Mouse (Mus musculus): ENCODE measurements around the gene Mdm2. TPM values are rescaled to one million over a fixed set of nuclear protein-coding genes. Genes with fewer than 3 reads are reported as not detected.

The Mdm2 gene
- total RNA-seq, 2 experiments from 2014 or later: 49.9 to 50.4 TPM

DNA sequence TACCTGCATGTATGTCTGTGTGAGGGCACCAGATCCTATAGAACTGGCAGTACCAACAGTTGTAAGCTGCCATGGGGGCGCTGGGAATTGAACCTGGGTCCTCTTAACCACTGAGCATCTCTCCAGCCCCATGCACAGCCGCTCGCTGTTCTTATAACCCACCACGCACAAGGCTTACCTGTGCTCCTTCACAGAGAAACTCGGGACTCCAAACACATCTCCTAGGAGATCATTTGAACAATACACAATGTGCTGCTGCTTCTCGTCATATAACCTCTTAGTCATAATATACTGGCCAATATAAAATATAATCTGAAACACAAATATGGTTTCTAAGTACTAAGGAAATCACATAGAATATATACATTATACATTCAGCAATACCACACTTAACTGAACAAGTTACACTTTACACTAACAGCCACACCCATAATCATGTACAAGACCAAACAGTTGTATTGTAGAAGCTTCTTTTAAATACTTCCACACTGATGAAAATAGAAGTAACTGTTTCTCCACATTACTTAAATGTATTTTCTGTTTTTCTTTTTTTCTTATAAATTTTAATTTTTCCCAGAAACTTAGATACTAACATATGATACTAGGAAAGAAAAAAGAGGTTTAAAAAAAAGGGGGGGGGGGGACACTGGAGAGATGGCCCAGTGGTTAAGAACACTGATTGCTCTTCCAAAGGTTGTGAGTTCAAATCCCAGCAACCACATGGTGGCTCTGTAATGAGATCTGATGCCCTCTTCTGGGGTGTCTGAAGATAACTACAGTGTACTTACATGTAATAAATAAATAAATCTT, 8.3 kb downstream of the Mdm2 start:
- DNase-seq (ENCODE audit: low spot score in 2 of 2): no peak
- intact Hi-C loops (cut with DNase I): loop anchor here (10.0 kb wide), 1 partner anchor 637 kb away; the partner anchor contains the start of gene Cct2

DNA sequence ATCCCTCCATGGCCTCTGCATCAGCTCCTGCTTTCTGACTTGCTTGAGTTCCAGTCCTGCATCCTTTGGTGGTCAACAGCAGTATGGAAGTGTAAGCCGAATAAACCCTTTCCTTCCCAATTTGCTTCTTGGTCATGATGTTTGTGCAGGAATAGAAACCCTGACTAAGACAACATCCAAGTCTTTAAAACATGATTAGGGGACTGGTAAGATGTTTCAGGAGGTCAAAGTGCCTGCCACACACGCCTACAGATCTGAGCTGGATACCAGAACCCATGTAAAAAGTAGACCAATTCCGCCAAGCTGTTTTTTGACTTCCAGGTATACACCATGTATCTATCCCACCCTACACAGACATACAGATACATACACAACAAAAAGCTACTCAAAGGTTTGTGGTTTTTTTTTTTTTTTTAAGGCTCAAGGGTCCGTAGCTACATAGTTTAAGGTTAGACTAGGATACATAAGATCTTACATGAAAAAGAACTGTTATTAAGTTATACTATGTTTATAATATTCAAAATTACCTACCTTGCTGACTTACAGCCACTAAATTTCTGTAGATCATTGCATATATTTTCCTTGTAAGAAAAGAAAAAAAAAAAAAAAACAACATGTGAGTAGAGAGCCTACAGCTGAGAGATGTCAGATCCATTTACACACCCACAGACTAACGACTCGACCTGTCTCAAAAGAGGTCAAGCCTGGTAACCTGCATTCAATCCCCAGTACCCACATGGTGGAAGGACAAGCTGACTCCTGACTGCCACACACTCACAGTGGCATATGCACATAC, 9.3 kb downstream of the Mdm2 start:
- DNase-seq (ENCODE audit: low spot score in 2 of 2): no peak
- intact Hi-C loops (cut with DNase I): loop anchor here (10.0 kb wide), 1 partner anchor 636 kb away; the partner anchor contains the start of gene Cct2

DNA sequence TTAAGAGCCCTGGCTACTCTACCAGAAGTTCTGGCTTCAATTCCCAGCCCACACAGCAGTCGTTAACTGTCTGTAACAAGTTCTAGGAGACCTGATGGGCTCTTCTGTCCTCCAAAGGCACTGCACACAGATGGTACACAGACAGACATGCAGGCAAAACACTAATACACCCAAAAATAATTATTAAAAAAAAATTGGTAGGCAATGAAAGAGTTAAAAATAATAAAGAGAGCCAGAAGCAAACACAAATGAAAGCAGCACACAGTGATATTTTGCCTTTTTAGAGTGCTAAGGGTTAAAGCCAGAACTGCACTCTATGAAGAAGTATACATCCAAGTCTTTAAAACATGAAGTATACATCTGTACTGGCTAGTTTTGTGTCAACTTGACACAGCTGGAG, 10.1 kb downstream of the Mdm2 start:
- intact Hi-C loops (cut with DNase I): loop anchor here (10.0 kb wide), 1 partner anchor 636 kb away; the partner anchor contains the start of gene Cct2
- DNase-seq (ENCODE audit: low spot score in 2 of 2): no peak

DNA sequence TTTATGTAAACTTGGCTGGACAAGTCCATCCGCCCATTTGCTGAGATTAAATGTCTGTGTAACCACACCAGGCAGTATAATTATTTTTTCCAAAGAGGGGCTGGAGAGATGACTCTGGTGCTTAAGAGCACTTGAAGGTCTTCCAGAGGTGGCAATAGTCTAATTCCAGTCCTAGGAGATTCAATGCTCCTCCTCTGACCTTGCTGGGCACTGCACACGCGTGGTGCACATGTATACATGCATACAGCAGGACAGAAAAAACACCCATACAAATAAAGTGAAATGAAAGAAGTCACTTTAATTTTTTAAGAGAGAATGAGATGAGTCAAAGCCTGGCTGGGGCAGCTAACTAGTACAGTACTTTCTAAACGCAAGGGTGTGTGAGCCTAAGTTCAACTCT, 10.6 kb downstream of the Mdm2 start:
- intact Hi-C loops (cut with DNase I): loop anchor here (10.0 kb wide), 1 partner anchor 635 kb away; the partner anchor contains the start of gene Cct2
- no peak for DNase-seq (ENCODE audit: low spot score in 2 of 2)

DNA sequence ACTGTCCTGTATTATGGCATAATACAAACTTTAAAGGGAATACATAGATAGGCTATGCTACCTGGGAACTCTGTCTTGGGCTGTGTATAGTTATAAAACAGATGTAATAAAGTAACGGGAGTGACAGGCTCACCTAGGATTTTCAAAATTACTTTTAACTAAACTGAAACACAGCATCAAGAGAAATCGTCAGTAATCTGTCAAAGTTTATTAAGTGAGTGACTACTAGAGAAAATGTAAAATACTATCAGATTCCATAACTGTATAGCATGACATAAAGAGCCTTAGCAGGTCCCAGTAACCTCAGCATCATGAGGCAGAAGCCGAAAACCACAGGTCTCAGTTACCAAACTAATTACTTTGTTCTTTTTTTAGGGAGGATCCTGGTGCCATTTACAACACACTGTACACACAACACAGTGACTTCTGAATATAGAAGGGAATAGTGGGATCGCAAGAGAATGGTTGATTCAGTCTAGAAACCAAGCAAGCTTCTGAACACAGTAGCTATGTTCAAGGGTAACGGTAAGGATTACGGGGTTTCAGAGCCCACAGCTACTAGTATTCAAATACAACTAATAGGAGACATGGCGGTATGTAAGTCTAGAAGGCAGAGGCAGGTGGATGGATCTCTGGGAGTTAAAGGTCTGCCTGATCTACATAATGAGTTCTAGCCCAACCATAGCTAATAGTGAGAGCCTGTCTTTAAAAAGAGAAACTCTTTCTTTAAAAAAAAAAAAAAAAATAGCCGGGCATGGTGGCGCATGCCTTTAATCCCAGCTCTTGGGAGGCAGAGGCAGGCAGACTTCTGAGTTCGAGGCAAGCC, 12.0 kb downstream of the Mdm2 start:
- no peak for DNase-seq (ENCODE audit: low spot score in 2 of 2)
- intact Hi-C loops (cut with DNase I): no loop called here

DNA sequence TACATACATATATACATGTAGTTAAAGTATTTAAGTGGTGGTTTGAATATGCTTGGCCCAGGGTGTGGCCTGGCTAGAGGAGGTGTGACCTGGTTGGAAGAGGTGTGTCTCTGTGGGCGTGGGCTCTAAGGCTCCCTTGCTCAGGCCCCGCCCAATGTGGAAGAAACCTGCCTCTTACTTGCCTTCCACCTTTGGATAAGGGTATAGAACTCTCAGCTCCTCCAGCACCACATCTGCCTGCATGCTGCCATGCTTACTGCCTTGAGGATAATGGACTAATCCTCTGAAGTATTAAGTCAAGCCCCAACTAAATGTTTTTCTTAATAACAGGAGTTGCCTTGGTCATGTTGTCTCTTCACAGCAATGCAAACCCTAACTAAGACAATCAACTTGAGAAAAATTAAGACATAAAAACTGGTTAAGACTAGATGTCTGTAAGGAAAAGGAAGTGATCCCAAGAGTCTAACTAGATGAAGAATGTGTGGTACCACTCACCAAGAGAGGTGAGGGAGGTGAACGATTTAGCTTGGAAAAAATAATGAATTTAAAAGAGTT, 12.9 kb downstream of the Mdm2 start:
- DNase-seq (ENCODE audit: low spot score in 2 of 2): no peak
- intact Hi-C loops (cut with DNase I): no loop called here

DNA sequence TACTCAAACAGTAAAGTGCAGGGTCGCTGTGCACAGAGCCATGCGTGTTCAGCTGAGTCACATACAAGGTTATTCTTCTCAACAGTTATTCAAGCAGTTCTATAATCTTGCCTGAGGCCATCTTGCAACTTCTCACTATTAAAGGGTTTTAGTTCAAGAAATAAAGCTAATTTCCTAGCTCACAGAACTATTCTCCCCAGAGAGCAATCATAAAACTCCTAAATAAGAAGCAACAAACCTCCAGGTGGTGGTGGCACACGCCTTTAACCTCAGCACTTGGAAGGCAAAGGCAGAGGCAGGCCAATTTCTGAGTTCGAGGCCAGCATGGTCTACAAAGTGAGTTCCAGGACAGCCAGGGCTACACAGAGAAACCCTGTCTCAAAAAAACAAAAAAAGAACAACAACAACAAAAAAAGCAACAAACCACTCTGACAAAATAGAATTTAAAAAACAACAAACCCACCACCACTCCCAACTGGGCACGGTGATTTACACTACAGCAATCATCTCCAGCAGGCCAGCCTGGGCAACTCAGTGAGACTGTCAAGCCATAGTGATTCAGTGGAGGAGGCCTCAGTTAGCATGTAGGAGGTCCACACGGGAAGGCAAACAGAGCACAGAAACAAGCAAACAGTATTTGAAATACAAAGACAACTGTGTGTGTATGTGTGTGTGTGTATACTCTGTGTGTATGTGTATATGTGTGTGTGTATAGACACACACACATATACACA, 13.6 kb downstream of the Mdm2 start:
- intact Hi-C loops (cut with DNase I): no loop called here
- no peak for DNase-seq (ENCODE audit: low spot score in 2 of 2)

DNA sequence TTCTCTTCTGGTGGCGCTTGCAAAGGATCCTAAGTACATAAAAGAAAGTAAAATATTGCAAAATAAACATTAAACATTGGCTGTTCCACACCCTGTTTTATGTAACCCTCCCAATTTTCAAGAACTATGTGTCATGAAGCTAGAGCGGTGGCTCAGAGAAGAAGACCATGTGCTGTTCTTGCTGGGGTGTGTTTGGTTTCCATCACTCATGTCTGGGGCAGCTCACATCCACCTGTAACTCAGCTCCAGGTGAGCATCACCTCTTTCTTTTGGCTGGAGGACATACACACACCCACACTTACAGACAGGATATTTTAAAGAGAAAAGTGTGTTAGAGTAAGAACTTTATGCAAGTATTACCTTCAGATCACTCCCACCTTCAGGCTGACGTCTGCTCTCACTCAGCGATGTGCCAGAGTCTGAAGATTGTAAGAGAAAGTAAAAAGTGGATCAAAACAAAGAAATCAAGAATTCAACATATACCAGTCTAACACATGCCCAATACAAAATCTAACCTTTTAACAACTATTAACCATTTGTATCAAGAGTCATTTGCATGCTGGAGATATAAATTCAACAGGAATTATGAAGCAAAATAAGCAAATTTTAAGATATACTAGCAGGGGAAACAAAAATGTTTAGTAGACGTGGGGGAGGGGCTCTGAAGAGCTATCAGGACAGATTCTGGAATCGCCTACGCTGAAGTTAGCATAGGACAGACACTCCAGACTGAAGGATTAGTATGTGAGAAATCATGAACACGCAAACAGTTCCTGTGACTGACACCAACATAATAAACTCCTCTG, 14.3 kb downstream of the Mdm2 start:
- intact Hi-C loops (cut with DNase I): no loop called here
- DNase-seq (ENCODE audit: low spot score in 2 of 2): no peak

DNA sequence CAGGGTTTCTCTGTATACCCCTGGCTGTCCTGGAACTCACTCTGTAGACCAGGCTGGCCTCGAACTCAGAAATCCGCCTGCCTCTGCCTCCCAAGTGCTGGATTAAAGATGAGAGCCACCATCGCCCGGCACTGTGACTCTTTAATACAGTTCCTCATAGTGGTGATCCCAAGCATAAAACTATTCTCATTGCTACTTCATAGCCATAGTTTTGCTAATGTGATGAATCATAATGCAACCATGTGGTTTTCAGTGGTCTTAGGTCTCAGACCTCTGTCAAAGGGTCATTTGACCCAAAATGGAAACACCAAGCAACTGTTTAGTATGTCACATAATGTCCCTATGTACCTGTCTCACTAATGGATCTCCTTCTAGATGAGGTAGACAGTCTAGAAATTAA, 15.0 kb downstream of the Mdm2 start:
- intact Hi-C loops (cut with DNase I): no loop called here
- DNase-seq (ENCODE audit: low spot score in 2 of 2): no peak

DNA sequence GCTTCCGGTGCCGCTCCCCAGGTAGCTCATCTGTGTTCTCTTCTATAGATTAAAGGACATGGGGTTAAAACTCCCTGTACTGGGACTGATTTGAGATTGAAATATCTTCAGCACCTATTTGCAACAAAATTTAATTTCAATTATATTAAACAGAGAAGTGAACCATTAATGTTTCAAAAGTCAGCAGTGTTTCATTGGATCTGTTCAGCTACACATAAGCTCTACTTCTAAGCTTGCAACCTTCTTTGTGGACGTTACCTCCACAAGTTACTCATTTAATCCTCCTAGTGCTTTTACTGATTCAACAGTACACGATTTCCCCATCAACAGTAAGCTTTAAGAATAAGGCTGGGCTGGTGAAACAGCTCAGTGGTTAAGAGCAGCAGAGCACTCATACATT, 15.5 kb downstream of the Mdm2 start:
- intact Hi-C loops (cut with DNase I): no loop called here
- no peak for DNase-seq (ENCODE audit: low spot score in 2 of 2)

DNA sequence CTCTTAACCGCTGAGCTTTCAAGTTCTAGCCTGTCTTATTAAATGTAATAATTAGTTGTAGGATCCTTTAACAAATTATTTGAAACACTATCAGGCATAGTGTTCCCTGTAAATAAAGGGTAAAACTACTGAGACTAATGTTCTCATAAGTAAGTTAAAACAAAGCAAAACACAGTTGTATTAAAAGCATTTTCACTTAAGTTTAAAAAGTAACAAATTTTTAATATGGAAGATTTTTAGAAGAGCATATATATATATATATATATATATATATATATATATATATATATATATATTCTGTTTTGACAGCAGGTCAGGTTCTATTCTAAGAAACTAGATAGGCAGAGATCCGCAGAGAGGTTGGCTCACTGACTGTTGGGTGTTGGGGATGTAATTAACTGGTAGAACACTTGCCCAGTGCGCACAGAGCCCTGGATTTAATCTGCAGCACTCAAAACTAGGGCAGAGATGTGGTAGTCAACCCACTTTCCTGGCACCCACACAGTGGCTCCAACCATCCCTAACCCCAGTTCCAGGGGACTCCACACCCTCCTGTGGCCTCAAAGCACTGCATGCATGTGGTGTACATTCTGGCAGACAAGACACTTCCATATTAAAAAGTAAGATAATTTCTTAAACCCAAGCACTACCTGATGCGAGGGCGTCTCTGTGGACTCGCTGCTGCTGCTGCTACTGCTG, 16.2 kb downstream of the Mdm2 start:
- intact Hi-C loops (cut with DNase I): no loop called here
- DNase-seq (ENCODE audit: low spot score in 2 of 2): no peak

DNA sequence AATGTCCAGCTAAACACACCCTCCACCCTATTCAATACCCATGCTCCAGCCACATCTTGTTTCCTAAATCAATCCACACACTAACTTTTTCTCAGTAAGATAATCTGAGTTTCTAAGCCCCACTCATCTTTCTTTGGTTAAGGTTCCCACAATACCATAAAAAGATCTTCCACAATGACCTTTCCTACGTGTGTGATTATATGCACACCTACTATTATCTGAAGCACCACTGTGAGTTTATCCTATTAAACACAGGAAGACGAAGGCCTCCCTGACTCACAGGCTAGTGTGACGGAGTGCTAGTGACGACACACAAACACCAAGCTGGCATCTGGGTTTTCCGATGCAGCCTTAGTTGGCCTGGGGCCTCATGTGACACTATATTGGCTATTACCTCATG, 17.6 kb downstream of the Mdm2 start:
- DNase-seq (ENCODE audit: low spot score in 2 of 2): no peak
- intact Hi-C loops (cut with DNase I): no loop called here

DNA sequence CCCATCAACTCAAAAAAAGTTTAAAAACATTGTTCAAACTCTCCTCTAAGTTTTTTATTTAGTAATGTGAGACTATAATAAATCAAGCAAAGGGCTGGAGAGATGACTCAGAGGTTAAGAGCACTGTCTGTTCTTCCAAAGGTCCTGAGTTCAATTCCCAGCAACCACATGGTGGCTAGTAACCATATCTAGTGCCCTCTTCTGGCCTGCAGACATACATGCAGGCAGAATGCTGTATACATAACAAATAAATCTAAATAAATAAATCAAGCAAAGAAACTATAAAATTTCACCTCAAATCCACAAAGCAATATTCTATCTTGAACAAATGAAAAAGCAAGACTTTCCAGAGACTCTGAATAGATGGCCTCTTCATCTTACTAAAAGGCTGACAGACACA, 18.4 kb downstream of the Mdm2 start:
- DNase-seq (ENCODE audit: low spot score in 2 of 2): no peak
- intact Hi-C loops (cut with DNase I): no loop called here

DNA sequence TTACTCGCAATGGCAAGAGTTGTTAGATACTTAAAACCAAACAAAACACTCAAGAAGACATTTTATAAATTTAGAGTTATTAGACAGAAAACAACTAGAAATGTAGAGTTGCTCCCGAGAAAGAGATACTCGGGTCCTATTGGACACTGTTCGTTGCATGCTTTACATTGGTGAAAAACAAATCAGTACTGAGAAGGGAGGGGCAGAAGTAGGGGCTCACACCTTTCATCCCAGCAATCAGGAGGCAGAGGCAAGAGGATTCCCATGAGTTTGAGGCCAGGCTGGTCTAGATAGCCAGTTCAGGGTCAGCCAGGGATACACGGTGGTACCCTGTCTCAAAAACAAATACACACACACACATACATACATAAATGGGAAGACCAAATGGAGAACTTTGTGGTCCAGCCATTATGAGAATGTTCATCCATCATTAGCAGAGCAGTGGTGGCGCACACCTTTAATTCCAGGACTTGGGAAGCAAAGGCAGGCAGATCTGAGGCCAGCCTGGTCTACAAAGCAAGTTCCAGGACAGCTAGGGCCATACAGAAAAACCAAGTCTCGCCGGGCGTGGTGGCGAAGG, 19.1 kb downstream of the Mdm2 start:
- intact Hi-C loops (cut with DNase I): no loop called here
- DNase-seq (ENCODE audit: low spot score in 2 of 2): no peak

DNA sequence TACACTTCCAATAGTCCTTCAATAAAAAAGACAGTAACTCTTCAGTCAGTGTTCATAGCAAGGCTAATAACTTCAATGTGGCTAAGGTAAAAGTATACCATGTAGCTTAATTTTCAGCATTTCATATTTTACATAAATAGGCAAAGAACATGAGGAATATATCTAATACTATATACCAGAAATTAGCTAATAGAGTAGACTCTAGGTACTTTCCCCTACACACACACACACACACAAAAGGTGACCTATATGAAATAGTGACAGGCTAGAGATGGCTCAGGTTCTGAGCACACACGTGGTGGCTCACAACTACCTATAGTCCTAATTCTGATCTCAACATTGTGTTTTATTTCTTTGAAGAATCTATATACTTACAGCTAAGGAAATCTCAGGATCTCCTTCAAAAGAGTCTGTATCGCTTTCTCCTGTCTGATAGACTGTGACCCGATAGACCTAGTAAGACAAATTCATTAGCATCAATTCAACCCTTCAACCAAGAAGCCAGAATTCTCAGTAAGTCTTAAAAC, 19.7 kb downstream of the Mdm2 start:
- DNase-seq (ENCODE audit: low spot score in 2 of 2): no peak
- intact Hi-C loops (cut with DNase I): no loop called here

DNA sequence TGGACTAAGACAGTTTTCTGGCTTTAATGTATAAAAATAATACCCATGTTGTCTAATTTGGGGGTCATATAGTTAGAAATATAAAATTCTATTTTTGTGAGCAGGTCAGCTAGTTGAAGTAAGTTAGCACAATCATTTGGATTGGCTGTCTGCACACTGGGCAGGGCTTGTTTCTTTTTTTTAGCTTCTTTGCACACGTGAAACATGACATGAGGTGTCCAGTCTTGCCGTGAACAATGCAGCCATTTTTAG, 20.5 kb downstream of the Mdm2 start:
- DNase-seq (ENCODE audit: low spot score in 2 of 2): no peak
- intact Hi-C loops (cut with DNase I): no loop called here
